Mouse (Mus musculus) stomach, embryonic 15.5 days (tissue): ENCODE data around the gene Cblc. TPM values are rescaled to one million over a fixed set of nuclear protein-coding genes. Genes with fewer than 3 reads are reported as not detected.

Experiments
- ATAC-seq: fragments of 200-750 bp; cut with Nextera tagmentation; 2 replicates; pipeline ENCODE4 v1.8.0; 2017; ENCODE audit warnings: low read depth, moderate number of reproducible peaks, moderate TSS enrichment; ENCODE audit not compliant: insufficient read depth, low FRiP score
- H3K27ac ChIP-seq: fragments of 300-500 bp; sonication (generic); 2 replicates; pipeline ENCODE4 v1.5.1; 2015; ENCODE audit warnings: mild to moderate bottlenecking, inconsistent platforms
- H3K27me3 ChIP-seq: fragments of 300-500 bp; sonication (generic); replicated peaks from 2 replicates; pipeline ENCODE4 v1.6.1; 2015; ENCODE audit warnings: inconsistent platforms
- H3K36me3 ChIP-seq: fragments of 300-500 bp; sonication (generic); 2 replicates; pipeline ENCODE4 v1.6.1; 2015; ENCODE audit warnings: inconsistent platforms
- H3K4me1 ChIP-seq: fragments of 300-500 bp; sonication (generic); 2 replicates; pipeline ENCODE4 v1.6.1; 2015; ENCODE audit warnings: inconsistent platforms
- H3K4me2 ChIP-seq: fragments of 300-500 bp; sonication (generic); 2 replicates; pipeline ENCODE4 v1.6.1; 2015; ENCODE audit warnings: mild to moderate bottlenecking, inconsistent platforms
- H3K4me3 ChIP-seq: fragments of 300-500 bp; sonication (generic); replicated peaks from 2 replicates; pipeline ENCODE4 v1.5.1; 2015; ENCODE audit warnings: inconsistent platforms
- H3K9ac ChIP-seq: fragments of 300-500 bp; sonication (generic); 2 replicates; pipeline ENCODE4 v1.6.1; 2015; ENCODE audit warnings: inconsistent platforms
- H3K9me3 ChIP-seq: fragments of 300-500 bp; sonication (generic); 2 replicates; pipeline ENCODE4 v1.6.1; 2016; ENCODE audit warnings: inconsistent platforms
- WGBS: fragments of 180-500 bp; shearing (Covaris S2); methylation state at CpG from one replicate; pipeline ENCODE4 v1.1.7; 2015; 5-methylcytosine and 5-hydroxymethylcytosine counted together
- polyA plus RNA-seq: library from polyadenylated mRNA; unstranded; fragments of >200 nt; fragmentation: Nextera tagmentation; extraction: Ambion mirVana; gene quantifications from 2 replicates; pipeline ENCODE4 v1.2.1, GENCODE M21; 2015

Gene Cblc
- polyA plus RNA-seq, 1 experiment from 2014 or later, result 24.6 TPM

DNA sequence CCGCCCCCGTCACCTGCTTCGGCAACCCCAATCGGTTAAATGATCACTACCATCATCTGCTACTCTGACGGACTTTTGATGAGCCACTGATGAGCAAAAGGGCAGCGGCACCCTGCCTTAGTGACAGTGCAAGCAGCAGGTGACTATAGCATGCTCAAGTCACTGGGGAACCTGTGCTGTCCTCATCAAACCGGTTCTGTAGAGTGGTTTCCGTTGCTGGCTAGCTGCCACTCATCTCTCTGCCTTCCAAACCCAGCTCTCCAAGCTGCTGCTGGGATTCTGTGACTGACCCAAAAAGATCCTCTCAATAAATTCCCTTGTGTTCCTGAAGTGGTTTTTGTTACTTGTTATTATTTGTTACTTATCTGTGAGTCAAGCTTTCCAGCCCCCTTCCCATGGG lies 18.0 kb downstream of the Cblc start:
- H3K27me3 ChIP-seq, result no peaks in the 10 kb centered on the region
- ATAC-seq, result no peak
- no peak overlapping the region for H3K4me2 ChIP-seq
- 77% methylated on average over 8 of the region's 8 CpGs for WGBS
- no peak overlapping the region for H3K27ac ChIP-seq
- no peaks in the 10 kb centered on the region for H3K36me3 ChIP-seq
- no peak overlapping the region for H3K4me3 ChIP-seq
- no peaks in the 10 kb centered on the region for H3K9me3 ChIP-seq
- no peak overlapping the region for H3K9ac ChIP-seq
- no peaks in the 10 kb centered on the region for H3K4me1 ChIP-seq

DNA sequence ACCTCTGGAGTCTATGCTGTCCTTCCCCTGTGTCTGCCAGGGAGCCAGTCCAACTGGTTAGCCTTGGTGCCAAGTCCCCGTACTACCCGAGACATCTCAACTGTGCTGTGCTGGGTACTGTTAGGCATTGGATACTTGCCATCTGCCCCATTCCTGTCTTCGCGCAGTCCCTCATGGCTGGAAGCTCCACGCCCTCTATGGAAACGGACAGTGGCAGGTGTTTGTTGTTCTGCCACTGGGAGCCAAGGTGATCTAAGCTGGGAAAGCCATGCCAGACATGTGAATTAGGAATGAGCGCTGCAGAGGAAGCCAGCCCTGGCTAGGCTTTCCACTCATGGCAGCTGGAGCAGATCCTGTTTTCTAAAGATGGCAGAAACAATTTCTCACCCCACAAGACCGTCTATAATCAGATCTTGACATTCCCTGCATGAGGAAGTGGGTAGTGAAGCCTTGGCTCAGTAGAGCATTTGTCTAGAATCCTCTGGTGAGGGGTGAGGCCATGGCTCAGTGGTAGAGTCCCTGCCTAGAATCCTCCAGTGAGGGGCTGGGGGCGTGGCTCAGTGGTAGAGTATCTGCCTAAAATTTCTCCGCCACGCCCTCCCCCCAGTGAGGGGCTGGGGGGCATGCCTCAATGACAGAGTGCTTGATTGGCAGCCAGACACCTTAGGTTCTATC lies 19.4 kb downstream of the Cblc start:
- H3K9ac ChIP-seq, result no peak overlapping the region
- ATAC-seq, result no peak
- H3K36me3 ChIP-seq, result no peaks in the 10 kb centered on the region
- no peaks in the 10 kb centered on the region for H3K27me3 ChIP-seq
- no peaks in the 10 kb centered on the region for H3K9me3 ChIP-seq
- H3K27ac ChIP-seq, result no peak overlapping the region
- no peak overlapping the region for H3K4me3 ChIP-seq
- no peaks in the 10 kb centered on the region for H3K4me1 ChIP-seq
- WGBS, result 82% methylated on average over 11 of the region's 11 CpGs
- H3K4me2 ChIP-seq, result no peak overlapping the region

DNA sequence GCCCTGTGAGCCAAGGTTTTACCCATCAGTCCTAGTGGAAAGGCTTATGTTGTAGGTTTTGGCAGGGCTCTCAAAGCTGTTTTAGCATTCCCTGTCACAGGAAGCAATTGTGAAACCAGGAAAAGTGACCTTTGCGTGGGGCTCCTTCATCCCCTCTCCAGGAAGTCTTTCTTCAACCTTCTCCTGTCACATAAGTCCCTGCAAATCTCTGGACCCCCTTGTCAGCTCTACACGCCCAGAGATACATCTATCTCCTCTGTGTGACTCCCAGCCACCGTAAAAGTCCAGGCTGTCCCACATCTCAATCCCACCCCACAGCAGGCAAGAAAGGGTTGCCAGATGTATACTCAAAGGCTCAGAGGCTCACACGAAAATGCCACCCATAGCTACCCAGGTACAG lies 24.9 kb downstream of the Cblc start:
- Histone ChIP-seq H3K4me3 (no peak overlapping the region), H3K4me2 (peak overlapping the region; percentile 89; the same call in 1 of the 2 replicates), H3K27me3 (no peaks in the 10 kb centered on the region), H3K9me3 (no peaks in the 10 kb centered on the region), H3K4me1 (peaks cover 30% of the 10 kb centered on the region), H3K36me3 (no peaks in the 10 kb centered on the region), H3K27ac (no peak overlapping the region), H3K9ac (no peak overlapping the region)
- ATAC-seq, result no peak
- 52% methylated on average over 4 of the region's 4 CpGs for WGBS

GRCm38 (mm10) chr7:19770984-19771391 lies 25.6 kb downstream of the Cblc start, which contains the start of gene Bcam:
Gene Bcam (minus strand): TSS chr7:19771016.
- Histone ChIP-seq H3K4me2 (peak within 1 kb of the TSS; percentile 89), H3K27me3 (no peaks in the 10 kb centered on the region), H3K9me3 (no peaks in the 10 kb centered on the region), H3K4me3 (peak within 1 kb of the TSS; percentile 49), H3K9ac (peak within 1 kb of the TSS; percentile 8; the same call in 1 of the 2 replicates), H3K4me1 (peaks cover 30% of the 10 kb centered on the region), H3K36me3 (no peaks in the 10 kb centered on the region), H3K27ac (peak within 1 kb of the TSS; percentile 41)
- peak; percentile 38; the same call in 1 of the 2 replicates for ATAC-seq
- 6% methylated on average over 9 of the region's 9 CpGs for WGBS

GRCm38 (mm10) chr7:19770375-19770754 lies 26.2 kb downstream of the Cblc start:
- H3K4me3 ChIP-seq, result peak overlapping the region; percentile 49
- ATAC-seq, result peak; percentile 74
- H3K4me2 ChIP-seq, result peak overlapping the region; percentile 89
- no peaks in the 10 kb centered on the region for H3K36me3 ChIP-seq
- H3K4me1 ChIP-seq, result peaks cover 30% of the 10 kb centered on the region
- peak overlapping the region; percentile 8; the same call in 1 of the 2 replicates for H3K9ac ChIP-seq
- H3K9me3 ChIP-seq, result no peaks in the 10 kb centered on the region
- no peaks in the 10 kb centered on the region for H3K27me3 ChIP-seq
- peak overlapping the region; percentile 41 for H3K27ac ChIP-seq
- under 1% methylated on average over 28 of the region's 28 CpGs for WGBS

GRCm38 (mm10) chr7:19769434-19770374 lies 26.9 kb downstream of the Cblc start:
- Histone ChIP-seq H3K27ac (peak overlapping the region; percentile 41), H3K4me3 (peak overlapping the region; percentile 49)

DNA sequence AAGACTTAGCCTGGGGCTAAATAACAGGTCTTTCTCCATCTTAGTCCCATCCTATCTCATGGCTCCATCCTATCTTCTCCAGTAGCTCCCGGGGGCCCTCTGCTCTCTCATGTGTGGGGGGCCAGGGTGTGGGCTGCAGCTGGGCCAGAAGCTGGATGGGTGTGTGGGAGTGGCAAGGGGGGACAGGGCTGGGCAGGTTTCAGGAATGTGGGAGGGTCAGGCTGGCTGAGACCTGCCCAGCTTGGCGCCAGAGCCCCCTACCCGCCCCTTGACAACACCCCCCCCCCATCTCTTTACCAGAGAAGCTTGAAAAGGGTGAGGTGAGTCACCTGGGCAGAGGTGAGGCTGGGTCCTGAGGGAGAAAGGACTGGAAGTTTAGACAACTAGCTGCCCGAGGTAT lies 27.6 kb downstream of the Cblc start:
- 17% methylated on average over 4 of the region's 4 CpGs for WGBS

More at GRCm38 (mm10) chr7:19769434-19770374, 26.9 kb downstream of the Cblc start:
- no peaks in the 10 kb centered on the region for H3K9me3 ChIP-seq
- H3K4me2 ChIP-seq, result peak overlapping the region; percentile 89
- 9% methylated on average over 16 of the region's 16 CpGs for WGBS
- 0 out of 2 replicates have a peak, but pooled peaks cover 3% of the 10 kb centered on the region for H3K36me3 ChIP-seq
- ATAC-seq, result no peak; the same call in 1 of the 2 replicates
- peaks cover 30% of the 10 kb centered on the region for H3K4me1 ChIP-seq
- H3K9ac ChIP-seq, result peak overlapping the region; percentile 8; the same call in 1 of the 2 replicates
- no peaks in the 10 kb centered on the region for H3K27me3 ChIP-seq

GRCm38 (mm10) chr7:19768251-19768650 lies 28.4 kb downstream of the Cblc start:
- no peaks in the 10 kb centered on the region for H3K27me3 ChIP-seq
- H3K4me1 ChIP-seq, result peaks cover 30% of the 10 kb centered on the region
- peaks cover 15% of the 10 kb centered on the region; the same call in 1 of the 2 replicates for H3K36me3 ChIP-seq
- H3K27ac ChIP-seq, result no peak overlapping the region
- peak overlapping the region; percentile 89 for H3K4me2 ChIP-seq
- no peak for ATAC-seq
- H3K4me3 ChIP-seq, result peak overlapping the region; percentile 49
- H3K9ac ChIP-seq, result no peak overlapping the region
- no peaks in the 10 kb centered on the region for H3K9me3 ChIP-seq
- WGBS, result 59% methylated on average over 14 of the region's 14 CpGs

More for the DNA sequence above, 27.6 kb downstream of the Cblc start:
- Histone ChIP-seq H3K4me1 (peaks cover 30% of the 10 kb centered on the region), H3K4me2 (peak overlapping the region; percentile 89), H3K9me3 (no peaks in the 10 kb centered on the region), H3K36me3 (peaks cover 10% of the 10 kb centered on the region; the same call in 1 of the 2 replicates), H3K9ac (no peak overlapping the region), H3K27ac (peak overlapping the region; percentile 41; the same call in 1 of the 2 replicates), H3K4me3 (peak overlapping the region; percentile 49), H3K27me3 (no peaks in the 10 kb centered on the region)
- ATAC-seq, result peak; percentile 48

DNA sequence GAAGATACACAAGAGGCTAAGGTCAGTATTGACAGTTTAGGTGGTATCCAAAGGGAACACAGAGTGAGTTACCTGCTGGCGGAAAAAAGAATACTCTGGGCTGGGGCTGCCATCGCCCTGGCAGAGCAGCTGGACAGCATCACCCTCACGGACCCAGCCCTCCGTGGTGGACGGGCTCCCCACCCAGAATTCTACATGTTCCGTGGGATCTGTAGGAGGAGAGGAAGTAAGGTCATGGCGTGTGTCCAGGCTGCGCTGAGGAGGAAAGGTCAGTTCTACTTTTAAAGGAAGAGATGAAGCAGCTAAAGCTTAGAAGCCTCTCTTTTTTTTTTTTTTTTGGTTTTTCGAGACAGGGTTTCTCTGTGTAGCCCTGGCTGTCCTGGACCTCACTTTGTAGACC lies 32.0 kb downstream of the Cblc start:
- WGBS, result 80% methylated on average over 9 of the region's 9 CpGs
- H3K27me3 ChIP-seq, result no peaks in the 10 kb centered on the region
- no peak overlapping the region for H3K4me3 ChIP-seq
- H3K9ac ChIP-seq, result no peak overlapping the region
- no peak overlapping the region for H3K4me2 ChIP-seq
- peaks cover 14% of the 10 kb centered on the region for H3K4me1 ChIP-seq
- H3K27ac ChIP-seq, result no peak overlapping the region
- no peaks in the 10 kb centered on the region for H3K9me3 ChIP-seq
- peaks cover 21% of the 10 kb centered on the region; the same call in 1 of the 2 replicates for H3K36me3 ChIP-seq
- no peak for ATAC-seq

- peaks cover 21% of the 10 kb centered on the region; the same call in 1 of the 2 replicates for H3K36me3 ChIP-seq
Measured at GRCm38 (mm10) chr7:19763829-19764477, 32.7 kb downstream of the Cblc start.

DNA sequence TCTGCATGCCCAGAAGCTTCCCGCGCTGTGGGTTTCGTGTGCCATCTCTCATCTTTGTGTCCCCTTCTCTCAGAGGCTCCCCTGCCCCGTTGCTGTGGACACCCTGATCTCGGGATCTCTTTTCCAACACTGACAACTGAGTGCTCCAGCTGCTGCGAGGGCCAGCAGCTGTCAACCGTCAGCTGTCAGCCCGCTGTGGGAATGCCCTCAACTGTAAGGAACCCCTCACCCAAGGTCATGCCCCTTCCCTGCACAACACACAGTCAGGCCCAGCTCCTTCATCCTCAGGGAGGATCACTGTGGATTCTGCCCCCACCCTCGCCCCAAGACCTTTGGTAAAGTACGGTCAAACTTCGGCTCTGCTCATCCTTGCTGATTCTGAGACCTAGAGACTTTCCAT lies 34.3 kb downstream of the Cblc start:
- Histone ChIP-seq H3K9ac (no peak overlapping the region), H3K27me3 (no peaks in the 10 kb centered on the region), H3K4me3 (no peak overlapping the region), H3K9me3 (no peaks in the 10 kb centered on the region), H3K27ac (no peak overlapping the region), H3K4me2 (no peak overlapping the region), H3K36me3 (peaks cover 21% of the 10 kb centered on the region; the same call in 1 of the 2 replicates), H3K4me1 (no peaks in the 10 kb centered on the region; the same call in 1 of the 2 replicates)
- 48% methylated on average over 11 of the region's 11 CpGs for WGBS
- no peak for ATAC-seq

More at GRCm38 (mm10) chr7:19763829-19764477, 32.7 kb downstream of the Cblc start:
- ATAC-seq, result no peak
- Histone ChIP-seq H3K9me3 (no peaks in the 10 kb centered on the region), H3K9ac (no peak overlapping the region), H3K4me3 (no peak overlapping the region), H3K27me3 (no peaks in the 10 kb centered on the region), H3K27ac (no peak overlapping the region), H3K4me1 (peaks cover 8% of the 10 kb centered on the region; the same call in 1 of the 2 replicates), H3K4me2 (no peak overlapping the region)
- 75% methylated on average over 13 of the region's 13 CpGs for WGBS
